Mouse (Mus musculus) stomach, postnatal 0 days (tissue): ENCODE measurements around the gene Map4k1.

Experiments used
- CTCF ChIP-seq: IDR thresholded peaks from 2 replicates; pipeline ENCODE4 v1.5.1; 2016; ENCODE audit warnings: antibody characterized with exemption, low read depth, mild to moderate bottlenecking, moderate library complexity
- EP300 ChIP-seq: optimal IDR thresholded peaks from 2 replicates; pipeline ENCODE3; 2016; ENCODE audit warnings: antibody characterized with exemption

DNA sequence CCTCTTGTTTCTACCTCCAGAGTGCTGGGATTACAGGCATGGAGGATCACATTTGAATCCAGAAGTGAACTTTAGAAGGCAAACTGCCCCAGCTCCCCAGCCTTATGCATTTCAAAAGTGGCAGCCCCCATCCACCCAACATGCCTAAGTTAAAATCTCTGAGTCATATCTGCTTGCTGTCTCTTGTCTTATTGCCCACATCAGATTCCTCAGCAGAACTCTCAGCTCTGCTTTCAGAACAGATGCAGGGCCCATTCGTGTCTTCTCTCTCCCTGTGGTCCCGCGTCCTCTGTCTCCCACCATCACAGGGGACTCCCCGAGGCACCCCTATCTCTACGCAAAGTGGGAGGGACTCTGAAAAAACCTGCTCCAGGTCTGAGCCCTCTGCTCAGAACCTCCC lies 44.3 kb downstream of the Map4k1 start:
- TF ChIP-seq CTCF, result no peak
- no peak for TF ChIP-seq EP300
